Mouse (Mus musculus): ENCODE results near the gene Prkcb. TPM values are rescaled to one million over a fixed set of nuclear protein-coding genes. Genes with fewer than 3 reads are reported as not detected.

Prkcb gene
- total RNA-seq, 2 experiments from 2014 or later = 3.2 to 3.7 TPM

- DNase-seq (ENCODE audit: low spot score) = no peak
- intact Hi-C loops (cut with DNase I) = no loop called here
Measured at GRCm38 (mm10) chr7:122287217-122287616, 1.3 kb upstream of the Prkcb start.

DNA sequence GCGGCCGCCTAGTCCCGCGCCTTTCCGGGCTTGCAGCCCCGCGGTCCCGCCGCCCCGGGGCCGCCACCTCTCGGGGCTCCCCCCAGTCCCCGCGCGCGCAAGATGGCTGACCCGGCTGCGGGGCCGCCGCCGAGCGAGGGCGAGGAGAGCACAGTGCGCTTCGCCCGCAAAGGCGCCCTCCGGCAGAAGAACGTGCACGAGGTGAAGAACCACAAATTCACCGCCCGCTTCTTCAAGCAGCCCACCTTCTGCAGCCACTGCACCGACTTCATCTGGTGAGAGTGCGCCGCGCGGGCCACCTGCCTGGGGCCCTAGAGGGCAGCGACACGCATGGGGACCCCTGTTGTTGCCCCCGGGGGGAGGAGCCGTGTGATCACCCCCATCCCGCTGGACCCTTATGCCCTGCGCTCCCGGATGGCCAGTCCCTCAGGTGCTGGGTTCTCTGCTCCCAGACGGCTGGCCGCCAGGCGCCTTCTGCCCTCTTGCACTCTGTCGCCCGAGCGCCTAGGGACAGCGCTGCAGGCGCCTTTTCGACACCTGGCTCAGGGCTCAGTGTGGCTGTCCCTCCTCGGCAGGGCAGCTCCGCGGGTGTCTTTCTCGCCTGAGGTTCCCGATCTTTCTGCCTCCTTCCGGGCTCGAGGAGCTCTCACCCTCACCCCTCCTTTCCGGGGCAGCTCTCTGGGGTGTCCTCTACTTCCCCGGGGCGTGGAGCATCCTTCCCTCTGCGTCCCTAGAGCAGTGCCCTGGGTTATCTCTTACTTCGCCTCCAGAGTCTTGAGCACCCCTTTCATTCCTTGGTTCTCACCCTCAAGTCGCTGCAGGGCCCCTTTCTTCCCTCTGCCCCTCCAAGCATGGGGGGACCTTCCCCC lies 926 bp downstream of the Prkcb start:
- DNase-seq (ENCODE audit: low spot score) = no peak
- intact Hi-C loops (cut with DNase I) = no loop called here

- intact Hi-C loops (cut with DNase I) = no loop called here
- DNase-seq (ENCODE audit: low spot score) = no peak
Measured at GRCm38 (mm10) chr7:122290165-122290564, 1.6 kb downstream of the Prkcb start.

DNA sequence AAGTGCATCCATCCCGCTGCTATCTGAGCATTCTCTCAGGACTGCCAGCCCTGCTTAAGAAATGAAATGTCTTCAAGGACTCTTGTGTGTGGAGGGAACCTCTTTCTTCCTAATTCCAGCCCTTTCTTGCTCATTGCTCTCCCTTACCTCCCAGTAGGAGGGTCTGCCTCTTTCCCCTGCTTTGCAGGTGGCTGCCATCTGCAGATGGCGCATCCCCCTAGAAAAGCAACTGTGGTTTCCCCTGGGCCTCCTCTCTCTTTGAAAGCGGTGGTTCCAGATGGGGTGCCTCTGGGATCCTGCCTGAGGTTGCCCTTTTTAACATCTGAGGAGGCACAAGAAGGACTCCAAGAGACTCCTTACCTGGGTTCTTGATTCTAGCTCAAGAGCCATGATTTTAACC lies 2.2 kb downstream of the Prkcb start:
- intact Hi-C loops (cut with DNase I) = no loop called here
- no peak for DNase-seq (ENCODE audit: low spot score)

DNA sequence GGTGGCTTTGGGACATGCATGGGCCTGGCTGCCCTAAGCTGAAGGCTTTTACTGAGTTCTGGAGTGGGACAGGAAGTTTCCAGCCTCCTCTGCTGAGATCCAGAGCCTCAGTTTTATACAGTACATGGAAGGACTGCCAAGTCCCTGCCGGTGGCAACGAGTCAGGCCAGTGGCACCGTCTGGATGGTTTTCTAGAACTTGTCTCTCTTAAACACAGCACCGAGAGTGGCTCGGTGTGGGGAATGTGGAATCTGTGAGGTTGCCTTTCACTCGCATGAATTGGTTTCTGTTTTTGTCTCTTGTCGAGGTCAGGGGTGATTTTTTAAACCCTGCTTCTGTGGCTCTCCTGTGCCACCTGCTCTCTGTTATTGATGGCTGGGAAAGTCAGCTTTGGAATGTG lies 3.6 kb downstream of the Prkcb start:
- DNase-seq (ENCODE audit: low spot score) = no peak
- intact Hi-C loops (cut with DNase I) = loop anchor here (2.0 kb wide), 1 partner anchor 51 kb away; no protein-coding TSS in a partner anchor

- intact Hi-C loops (cut with DNase I) = no loop called here
- no peak for DNase-seq (ENCODE audit: low spot score)
Measured at GRCm38 (mm10) chr7:122294111-122294510, 5.6 kb downstream of the Prkcb start.

GRCm38 (mm10) chr7:122295363-122295762 lies 6.8 kb downstream of the Prkcb start:
- DNase-seq (ENCODE audit: low spot score) = no peak
- intact Hi-C loops (cut with DNase I) = no loop called here

DNA sequence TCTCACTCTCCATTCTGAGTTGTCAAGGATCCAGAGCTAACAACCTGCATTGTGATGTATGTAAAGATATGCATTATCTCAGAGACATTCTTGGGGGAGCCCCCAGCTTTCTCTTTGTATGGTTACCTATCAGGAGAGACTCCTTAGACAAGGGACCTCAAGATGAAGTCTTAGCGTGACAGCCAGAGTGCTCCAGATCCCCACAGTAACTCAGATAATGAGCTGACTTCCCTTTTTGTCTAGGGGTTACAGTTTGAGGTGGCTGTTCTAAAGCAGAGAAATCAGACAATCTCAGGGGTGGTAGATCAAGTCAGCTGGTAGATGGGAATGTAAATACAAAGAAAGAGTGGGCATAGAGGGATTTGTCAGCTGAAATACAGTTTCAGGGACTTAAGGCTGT lies 7.8 kb downstream of the Prkcb start:
- intact Hi-C loops (cut with DNase I) = no loop called here

GRCm38 (mm10) chr7:122296805-122297204 lies 8.3 kb downstream of the Prkcb start:
- DNase-seq (ENCODE audit: low spot score) = no peak
- intact Hi-C loops (cut with DNase I) = no loop called here

More for the DNA sequence above, 7.8 kb downstream of the Prkcb start:
- DNase-seq (ENCODE audit: low spot score) = no peak

- no peak for DNase-seq (ENCODE audit: low spot score)
- intact Hi-C loops (cut with DNase I) = no loop called here
Measured at GRCm38 (mm10) chr7:122297627-122298026, 9.1 kb downstream of the Prkcb start.

- intact Hi-C loops (cut with DNase I) = no loop called here
- no peak for DNase-seq (ENCODE audit: low spot score)
Measured at GRCm38 (mm10) chr7:122298715-122299114, 10.2 kb downstream of the Prkcb start.

DNA sequence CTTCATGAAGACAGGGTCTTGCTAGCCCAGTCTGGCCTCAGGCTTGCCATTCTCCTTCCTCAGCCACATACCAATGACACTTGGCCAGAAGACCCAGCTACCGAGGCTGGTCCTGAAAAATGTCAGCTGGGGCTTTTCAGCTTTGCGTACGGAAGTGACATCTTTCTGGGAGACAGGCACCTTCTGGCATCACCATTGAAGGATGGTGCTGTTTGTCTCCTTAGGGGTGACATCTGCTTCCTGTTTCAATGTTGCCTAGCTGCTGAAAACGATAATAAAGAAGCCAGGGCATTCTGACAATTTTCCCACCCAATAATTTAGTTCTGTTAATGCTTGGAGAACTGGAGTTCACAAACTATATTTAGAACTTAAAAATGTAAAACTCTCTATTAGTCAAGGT lies 12.0 kb downstream of the Prkcb start:
- intact Hi-C loops (cut with DNase I) = no loop called here
- no peak for DNase-seq (ENCODE audit: low spot score)

DNA sequence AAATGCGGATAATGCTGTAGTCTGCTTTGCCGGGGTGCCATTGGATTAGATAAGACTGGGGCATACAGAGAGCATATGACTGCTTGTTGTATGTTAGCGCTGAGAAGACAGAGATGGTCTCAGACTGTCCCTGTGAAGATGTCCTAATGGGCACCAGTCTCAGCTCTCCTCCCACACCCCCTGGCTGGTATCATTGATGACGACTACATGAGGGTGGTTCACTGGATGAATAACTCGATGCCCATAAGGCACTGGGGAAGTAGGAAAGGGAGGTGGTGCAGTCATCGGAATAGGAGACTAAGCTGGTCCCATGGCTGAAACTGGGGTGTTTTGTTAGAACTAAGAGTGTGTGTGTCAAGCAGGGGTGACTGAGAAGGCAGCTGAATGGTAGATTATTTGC lies 14.0 kb downstream of the Prkcb start:
- intact Hi-C loops (cut with DNase I) = no loop called here

DNA sequence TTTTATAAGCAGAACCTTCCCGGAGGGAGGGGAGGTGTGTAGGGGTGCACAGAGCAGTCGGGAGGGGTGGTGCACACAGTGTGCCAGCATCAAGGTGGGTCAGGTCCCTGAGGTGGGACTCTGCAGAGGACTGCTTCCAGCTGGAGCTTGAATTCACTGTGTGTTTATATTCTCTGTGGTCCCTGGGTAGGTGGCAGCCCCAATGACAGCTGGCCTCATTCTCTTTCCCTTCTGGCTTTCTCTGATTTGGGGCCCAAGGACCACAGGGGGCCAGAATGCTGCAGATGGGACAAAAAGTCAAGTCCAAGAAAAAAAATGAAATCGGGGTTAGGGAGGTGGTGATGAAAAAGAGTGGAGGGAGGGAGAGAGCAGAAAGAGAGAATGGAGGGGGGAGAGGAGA lies 15.4 kb downstream of the Prkcb start:
- no peak for DNase-seq (ENCODE audit: low spot score)
- intact Hi-C loops (cut with DNase I) = no loop called here

More for the DNA sequence above, 14.0 kb downstream of the Prkcb start:
- no peak for DNase-seq (ENCODE audit: low spot score)

DNA sequence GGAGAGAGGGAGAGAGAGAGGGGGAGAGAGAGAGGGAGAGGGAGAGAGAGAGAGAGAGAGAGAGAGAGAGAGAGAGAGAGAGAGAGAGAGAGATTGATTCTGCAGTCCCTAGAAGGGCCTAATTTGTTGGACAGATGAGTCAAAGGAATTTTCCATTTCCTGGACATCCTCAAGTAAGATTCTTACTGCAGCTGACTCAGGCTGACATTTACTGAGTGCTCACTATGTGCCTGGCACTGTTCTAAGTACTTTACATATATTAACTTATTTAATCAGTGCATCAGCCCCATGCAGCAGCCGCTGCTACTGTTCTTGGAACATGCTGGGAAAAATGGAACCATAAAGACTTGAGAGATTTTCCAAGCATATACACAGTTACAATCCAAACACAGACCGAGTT lies 16.0 kb downstream of the Prkcb start:
- intact Hi-C loops (cut with DNase I) = no loop called here
- no peak for DNase-seq (ENCODE audit: low spot score)

DNA sequence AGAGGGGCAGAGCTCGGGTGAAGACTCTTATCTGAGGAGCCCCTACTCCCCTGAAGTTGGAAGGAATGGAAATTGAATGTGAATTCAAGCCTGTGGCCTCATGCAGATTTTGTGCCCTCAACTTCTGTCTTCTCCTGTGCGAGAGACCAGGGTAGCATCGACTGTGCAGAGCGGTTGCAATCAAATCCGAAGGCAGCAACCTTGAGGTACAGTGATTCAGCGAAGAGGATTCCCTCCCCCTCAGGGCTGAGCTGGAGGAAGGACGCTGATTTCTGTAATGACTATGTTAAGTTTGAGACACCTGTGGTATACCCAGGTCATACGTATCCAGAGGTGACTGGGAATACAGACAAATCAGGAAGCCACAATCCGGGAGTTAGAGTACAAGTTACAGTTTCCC lies 18.7 kb downstream of the Prkcb start:
- no peak for DNase-seq (ENCODE audit: low spot score)
- intact Hi-C loops (cut with DNase I) = no loop called here

GRCm38 (mm10) chr7:122308661-122309060 lies 20.1 kb downstream of the Prkcb start:
- DNase-seq (ENCODE audit: low spot score) = no peak
- intact Hi-C loops (cut with DNase I) = no loop called here

GRCm38 (mm10) chr7:122309909-122310725 lies 21.6 kb downstream of the Prkcb start:
- no peak for DNase-seq (ENCODE audit: low spot score)
- intact Hi-C loops (cut with DNase I) = no loop called here

DNA sequence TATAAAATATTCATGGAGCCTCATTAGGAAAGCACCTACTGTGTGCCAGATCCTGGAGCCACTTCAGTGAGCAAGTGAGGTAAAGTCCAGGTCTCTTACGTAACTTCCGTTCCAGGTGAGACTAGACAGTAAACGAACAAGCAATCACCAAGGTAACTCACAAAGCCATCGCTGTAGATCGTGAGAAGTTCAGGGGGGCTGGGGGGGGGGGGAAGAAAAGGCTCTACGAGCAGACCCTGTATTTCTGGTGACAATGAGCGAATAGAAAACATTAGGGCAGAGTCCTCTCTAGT lies 22.1 kb downstream of the Prkcb start:
- no peak for DNase-seq (ENCODE audit: low spot score)
- intact Hi-C loops (cut with DNase I) = no loop called here

GRCm38 (mm10) chr7:122313690-122314477 lies 25.3 kb downstream of the Prkcb start:
- intact Hi-C loops (cut with DNase I) = no loop called here
- no peak for DNase-seq (ENCODE audit: low spot score)
